Mouse (Mus musculus): ENCODE measurements around the gene Hnf4a. TPM values are rescaled to one million over a fixed set of nuclear protein-coding genes. Genes with fewer than 3 reads are reported as not detected.

Gene Hnf4a
- total and polyA plus RNA-seq, 3 experiments = not detected

- Histone ChIP-seq H3K27ac (no peak overlapping the region), H3K4me3 (no peak overlapping the region), H3K79me2 (replicated peaks; ENCODE audit: control insufficient read depth, insufficient read depth, low read length) (no peaks in the 10 kb centered on the region), H3K27me3 (ENCODE audit: control insufficient read depth, insufficient read depth, low read length) (no peaks in the 10 kb centered on the region), H3K4me1 (ENCODE audit: control insufficient read depth, insufficient read depth, low read length) (no peaks in the 10 kb centered on the region), H3K36me3 (ENCODE audit: control insufficient read depth, insufficient read depth, low read length) (no peaks in the 10 kb centered on the region), H3K9ac (ENCODE audit: low read depth, low read length) (no peak overlapping the region)
- TF ChIP-seq CTCF (IDR thresholded peaks at IDR 0.05) = no peak
- TF ChIP-seq EP300 (IDR thresholded peaks at IDR 0.05; ENCODE audit: insufficient read depth, low read depth, low read length) = no peak
- TF ChIP-seq POLR2A (IDR thresholded peaks at IDR 0.05; ENCODE audit: insufficient read depth, low read depth, low read length) = no peak
- DNase-seq = no peak
- intact Hi-C loops (cut with DNase I) = no loop called here
- WGBS = 28% methylated on average over 8 of the region's 8 CpGs
Observed at GRCm38 (mm10) chr2:163564646-163565045, 58.0 kb downstream of the Hnf4a start.

DNA sequence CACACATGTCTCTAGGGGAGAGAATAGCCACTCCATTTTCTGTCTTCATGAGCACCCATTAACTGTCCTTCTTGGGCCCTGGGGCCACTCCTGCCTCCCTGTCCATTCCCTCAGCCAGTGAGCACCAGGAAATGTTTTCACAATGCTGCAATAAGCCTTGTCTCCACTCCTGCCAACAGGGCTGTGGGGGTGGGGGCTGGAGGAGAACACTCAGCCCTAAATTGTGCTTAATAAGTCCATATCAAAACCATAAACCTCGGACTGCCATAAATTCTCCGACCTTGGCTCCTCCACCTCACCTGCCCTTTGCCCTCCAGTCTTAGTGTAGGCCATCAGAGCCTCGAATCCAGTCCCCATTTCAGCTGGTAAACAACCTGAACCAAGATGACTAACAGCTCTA, 67.7 kb downstream of the Hnf4a start:
- Histone ChIP-seq H3K9ac (ENCODE audit: low read depth, low read length) (no peak overlapping the region), H3K27me3 (ENCODE audit: control insufficient read depth, insufficient read depth, low read length) (no peaks in the 10 kb centered on the region), H3K27ac (no peak overlapping the region), H3K36me3 (ENCODE audit: control insufficient read depth, insufficient read depth, low read length) (no peaks in the 10 kb centered on the region), H3K4me3 (no peak overlapping the region), H3K4me1 (ENCODE audit: control insufficient read depth, insufficient read depth, low read length) (no peaks in the 10 kb centered on the region), H3K79me2 (replicated peaks; ENCODE audit: control insufficient read depth, insufficient read depth, low read length) (no peaks in the 10 kb centered on the region)
- DNase-seq = no peak
- intact Hi-C loops (cut with DNase I) = no loop called here
- no peak for TF ChIP-seq EP300 (IDR thresholded peaks at IDR 0.05; ENCODE audit: insufficient read depth, low read depth, low read length)
- TF ChIP-seq CTCF (IDR thresholded peaks at IDR 0.05) = no peak
- 80% methylated on average over 3 of the region's 3 CpGs for WGBS

- H3K4me3 ChIP-seq = peak overlapping the region; percentile 24; the same call in 1 of the 2 replicates
Observed at GRCm38 (mm10) chr2:163575248-163575647, 68.6 kb downstream of the Hnf4a start.

GRCm38 (mm10) chr2:163577986-163578385, 71.4 kb downstream of the Hnf4a start:
- Histone ChIP-seq H3K36me3 (ENCODE audit: control insufficient read depth, insufficient read depth, low read length) (no peaks in the 10 kb centered on the region), H3K9ac (ENCODE audit: low read depth, low read length) (no peak overlapping the region), H3K27ac (no peak overlapping the region), H3K27me3 (ENCODE audit: control insufficient read depth, insufficient read depth, low read length) (no peaks in the 10 kb centered on the region), H3K4me1 (ENCODE audit: control insufficient read depth, insufficient read depth, low read length) (peaks cover 1% of the 10 kb centered on the region; the same call in 1 of the 2 replicates), H3K79me2 (replicated peaks; ENCODE audit: control insufficient read depth, insufficient read depth, low read length) (no peaks in the 10 kb centered on the region), H3K4me3 (no peak overlapping the region)
- TF ChIP-seq CTCF (IDR thresholded peaks at IDR 0.05) (no peak), POLR2A (IDR thresholded peaks at IDR 0.05; ENCODE audit: insufficient read depth, low read depth, low read length) (no peak), EP300 (IDR thresholded peaks at IDR 0.05; ENCODE audit: insufficient read depth, low read depth, low read length) (no peak)
- 94% methylated on average over 2 of the region's 2 CpGs for WGBS
- no peak for DNase-seq
- intact Hi-C loops (cut with DNase I) = no loop called here

More at GRCm38 (mm10) chr2:163575248-163575647, 68.6 kb downstream of the Hnf4a start:
- Histone ChIP-seq H3K4me1 (ENCODE audit: control insufficient read depth, insufficient read depth, low read length) (no peaks in the 10 kb centered on the region), H3K27ac (peak overlapping the region; percentile 34), H3K27me3 (ENCODE audit: control insufficient read depth, insufficient read depth, low read length) (no peaks in the 10 kb centered on the region), H3K9ac (ENCODE audit: low read depth, low read length) (peak overlapping the region; percentile 24; the same call in 1 of the 2 replicates), H3K79me2 (replicated peaks; ENCODE audit: control insufficient read depth, insufficient read depth, low read length) (no peaks in the 10 kb centered on the region), H3K36me3 (ENCODE audit: control insufficient read depth, insufficient read depth, low read length) (no peaks in the 10 kb centered on the region)
- TF ChIP-seq EP300 (IDR thresholded peaks at IDR 0.05; ENCODE audit: insufficient read depth, low read depth, low read length) (no peak), CTCF (IDR thresholded peaks at IDR 0.05) (no peak), POLR2A (IDR thresholded peaks at IDR 0.05; ENCODE audit: insufficient read depth, low read depth, low read length) (no peak)
- WGBS = 23% methylated on average over 11 of the region's 11 CpGs
- intact Hi-C loops (cut with DNase I) = no loop called here
- DNase-seq = peak in 1 of 2 experiments; percentile 34

GRCm38 (mm10) chr2:163580069-163580945, 73.7 kb downstream of the Hnf4a start:
- peak in 1 of 2 experiments; percentile 25 for DNase-seq
- 53% methylated on average over 13 of the region's 13 CpGs for WGBS

More at GRCm38 (mm10) chr2:163580069-163580945, 73.7 kb downstream of the Hnf4a start:
- Histone ChIP-seq H3K36me3 (ENCODE audit: control insufficient read depth, insufficient read depth, low read length) (no peaks in the 10 kb centered on the region), H3K27ac (no peak overlapping the region), H3K9ac (ENCODE audit: low read depth, low read length) (no peak overlapping the region), H3K4me1 (ENCODE audit: control insufficient read depth, insufficient read depth, low read length) (peaks cover 1% of the 10 kb centered on the region; the same call in 1 of the 2 replicates), H3K27me3 (ENCODE audit: control insufficient read depth, insufficient read depth, low read length) (no peaks in the 10 kb centered on the region), H3K79me2 (replicated peaks; ENCODE audit: control insufficient read depth, insufficient read depth, low read length) (no peaks in the 10 kb centered on the region), H3K4me3 (no peak overlapping the region)
- TF ChIP-seq CTCF (IDR thresholded peaks at IDR 0.05) = no peak
- no peak for TF ChIP-seq POLR2A (IDR thresholded peaks at IDR 0.05; ENCODE audit: insufficient read depth, low read depth, low read length)
- TF ChIP-seq EP300 (IDR thresholded peaks at IDR 0.05; ENCODE audit: insufficient read depth, low read depth, low read length) = no peak
- intact Hi-C loops (cut with DNase I) = no loop called here
